Mouse (Mus musculus) neutrophil, adult 5-6 weeks (primary cell): ENCODE data around the gene 2410137M14Rik. TPM values are rescaled to one million over a fixed set of nuclear protein-coding genes. Genes with fewer than 3 reads are reported as not detected.
A peak's percentile ranks its signal among the peaks of the same experiment; 100 is the strongest.
"Not testable (repeated sequence)": the region's sequence is repeated elsewhere in the genome, so short reads cannot be mapped to it uniquely, and the experiment has no call there.

ENCODE experiments used
- ATAC-seq: fragments of 151-379, 151-347 bp; 2 replicates; pipeline ENCODE4 v1.8.0; 2017; ENCODE audit warnings: mild to moderate bottlenecking, moderate TSS enrichment; ENCODE audit not compliant: insufficient number of reproducible peaks, poor library complexity, low FRiP score, severe bottlenecking; ENCODE audit errors: extremely low read depth
- total RNA-seq: library from RNA; stranded (forward); fragments of 200-1000 nt; gene quantifications from 2 replicates; pipeline ENCODE4 v1.2.3, GENCODE M21; 2017

Gene 2410137M14Rik
- 0.58 TPM in 1 of 2 replicates, not detected in the other for total RNA-seq

GRCm38 (mm10) chr17:36981221-36981813, at the start of gene 2410137M14Rik:
Gene 2410137M14Rik (minus strand): TSS chr17:36981237.
- ATAC-seq, result no peak

DNA sequence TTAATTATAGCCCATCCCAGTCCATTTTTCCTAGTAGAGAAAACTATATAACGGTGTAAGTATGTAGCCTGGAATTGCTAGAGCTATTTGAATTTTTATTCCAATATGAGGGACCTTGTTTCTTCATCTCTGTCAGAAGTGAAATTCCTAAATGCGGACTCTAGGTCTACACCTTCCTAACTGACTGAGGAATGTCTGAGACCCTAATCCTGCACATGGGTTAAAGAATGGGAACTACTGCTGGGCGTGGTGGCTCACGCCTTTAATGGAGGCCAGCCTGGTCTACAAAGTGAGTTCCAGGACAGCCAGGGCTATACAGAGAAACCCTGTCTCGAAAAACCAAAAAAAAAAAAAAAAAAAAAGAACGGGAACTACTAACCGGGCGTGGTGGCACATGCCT, 48.1 kb upstream of the 2410137M14Rik start:
- ATAC-seq, result no peak

- peak; percentile 76 for ATAC-seq
Measured at GRCm38 (mm10) chr17:37028683-37029120, 47.7 kb upstream of the 2410137M14Rik start.

DNA sequence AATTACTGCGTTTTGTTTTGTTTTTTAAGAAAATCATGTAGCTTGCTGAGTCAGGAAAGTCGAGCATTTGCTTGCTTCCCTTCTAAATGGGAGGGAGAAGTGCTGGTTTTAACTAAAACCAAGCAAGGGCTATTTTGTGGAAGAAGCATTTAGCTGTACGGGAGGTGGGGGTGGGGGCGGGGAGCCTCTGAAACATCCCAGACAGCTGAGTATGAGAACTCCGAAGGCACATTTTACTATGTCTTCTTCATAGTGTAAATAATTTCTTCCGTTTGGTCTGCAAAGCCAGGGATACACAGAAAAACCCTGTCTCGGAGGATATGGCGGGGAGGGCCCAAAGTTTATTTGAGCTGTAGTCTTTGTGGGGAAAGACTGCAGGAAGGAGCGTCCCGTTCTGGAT, 47.2 kb upstream of the 2410137M14Rik start:
- no peak for ATAC-seq

- no peak for ATAC-seq
Measured at GRCm38 (mm10) chr17:37027486-37027885, 46.4 kb upstream of the 2410137M14Rik start.

GRCm38 (mm10) chr17:37026425-37026824, 45.4 kb upstream of the 2410137M14Rik start:
- ATAC-seq, result no peak

GRCm38 (mm10) chr17:37022628-37023576, 41.9 kb upstream of the 2410137M14Rik start, which contains the start of gene Mog:
Gene Mog (minus strand): TSS chr17:37023398.
- ATAC-seq, result 0 out of 2 replicates have a peak, but pooled peaks have one; percentile 19

DNA sequence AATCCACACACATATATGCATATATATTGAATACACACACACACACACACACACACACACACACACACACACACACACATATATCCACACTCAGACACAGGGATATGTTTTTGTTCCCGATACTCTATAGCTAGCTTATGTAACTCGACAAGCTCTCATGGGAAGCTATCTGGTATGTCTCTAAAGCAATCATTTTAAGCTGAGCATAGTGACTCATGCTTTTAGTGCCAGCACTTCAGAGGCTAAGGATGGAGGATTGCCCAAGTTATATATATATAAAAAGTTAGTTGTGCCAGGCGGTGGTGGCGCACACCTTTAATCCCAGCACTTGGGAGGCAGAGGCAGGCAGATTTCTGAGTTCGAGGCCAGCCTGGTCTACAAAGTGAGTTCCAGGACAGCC, 38.2 kb upstream of the 2410137M14Rik start:
- ATAC-seq, result not testable (repeated sequence)

GRCm38 (mm10) chr17:37018328-37018727, 37.3 kb upstream of the 2410137M14Rik start:
- ATAC-seq, result no peak

DNA sequence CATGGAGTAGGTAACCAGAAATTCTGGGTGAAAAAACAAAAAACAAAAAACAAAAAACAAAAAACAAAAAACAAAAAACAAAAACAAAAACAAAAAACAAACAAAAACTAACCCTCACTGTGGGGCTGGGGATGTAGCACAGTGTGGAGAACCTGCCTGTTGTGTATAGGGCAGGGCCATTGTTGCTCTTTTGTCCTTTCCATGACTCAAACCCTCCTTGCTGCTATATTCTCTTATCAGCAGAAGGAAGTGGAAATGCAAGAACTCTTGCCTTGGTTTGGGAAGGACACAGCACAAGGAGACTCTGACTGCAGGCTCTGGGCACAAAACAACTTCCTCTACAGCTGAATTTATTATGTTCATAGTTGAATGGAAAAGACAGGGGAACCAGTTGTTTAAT, 35.3 kb upstream of the 2410137M14Rik start:
- no peak for ATAC-seq

DNA sequence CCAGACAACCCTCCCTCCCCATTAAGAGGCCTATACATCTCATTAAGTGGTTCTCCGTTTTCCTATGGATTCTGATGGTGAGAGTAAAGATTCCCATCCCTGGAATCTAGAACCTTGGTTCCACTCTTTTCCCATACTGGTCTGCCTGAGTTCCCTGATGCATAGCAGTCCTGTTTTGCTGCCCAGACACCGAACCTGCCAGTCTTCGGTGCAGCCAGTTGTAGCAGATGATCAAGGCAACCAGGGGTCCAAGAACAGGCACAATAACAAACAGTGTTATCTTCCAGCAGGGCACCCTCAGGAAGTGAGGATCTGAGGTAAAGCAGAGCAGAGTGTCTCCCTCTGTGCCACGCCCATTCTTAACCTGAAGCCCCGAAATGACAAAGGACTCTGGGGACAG, 31.1 kb upstream of the 2410137M14Rik start:
- ATAC-seq, result no peak

DNA sequence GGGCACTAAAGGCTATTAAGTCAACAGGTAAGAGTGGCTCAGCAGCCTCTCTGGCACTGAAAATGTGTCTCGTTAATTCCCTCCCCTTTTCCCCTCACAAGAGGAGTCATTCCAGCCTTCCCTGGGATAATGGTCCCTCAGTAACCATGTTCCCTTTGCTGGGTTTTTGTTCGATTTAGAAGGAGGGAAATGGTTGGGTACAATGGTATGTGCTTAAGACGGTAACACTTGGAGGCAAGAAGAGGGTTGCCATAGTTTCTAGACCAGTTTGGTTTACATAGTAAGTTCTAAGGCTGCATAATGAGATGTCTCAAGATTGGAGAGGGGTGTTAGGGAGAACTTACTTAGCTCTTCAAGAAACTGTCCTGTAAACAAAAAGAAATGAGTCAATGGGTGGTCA, 30.7 kb upstream of the 2410137M14Rik start:
- ATAC-seq, result no peak

DNA sequence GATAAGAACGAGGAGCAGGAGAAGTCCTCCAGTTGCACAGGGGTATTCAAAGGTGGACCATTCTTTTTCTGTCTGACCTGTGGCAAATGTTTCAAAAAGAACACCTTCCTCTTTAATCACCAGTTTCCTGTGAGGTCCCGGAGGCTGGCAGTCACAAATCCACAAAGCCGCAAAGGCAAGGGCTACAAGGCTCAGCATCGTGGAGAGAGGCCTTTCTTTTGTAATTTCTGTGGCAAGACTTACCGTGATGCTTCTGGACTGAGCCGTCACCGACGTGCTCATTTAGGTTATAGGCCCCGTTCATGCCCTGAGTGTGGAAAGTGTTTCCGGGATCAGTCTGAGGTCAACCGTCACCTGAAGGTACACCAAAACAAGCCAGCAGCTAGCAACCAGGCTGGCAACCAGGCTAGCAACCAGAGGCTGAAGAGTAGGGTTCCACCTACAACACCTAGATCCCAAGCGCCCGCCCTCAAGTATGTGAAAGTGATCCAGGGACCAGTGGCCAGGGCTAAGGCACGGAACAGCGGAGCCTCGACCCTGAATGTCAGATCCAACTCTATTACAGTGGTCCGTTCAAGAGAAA, 28.5 kb upstream of the 2410137M14Rik start:
- ATAC-seq, result no peak

DNA sequence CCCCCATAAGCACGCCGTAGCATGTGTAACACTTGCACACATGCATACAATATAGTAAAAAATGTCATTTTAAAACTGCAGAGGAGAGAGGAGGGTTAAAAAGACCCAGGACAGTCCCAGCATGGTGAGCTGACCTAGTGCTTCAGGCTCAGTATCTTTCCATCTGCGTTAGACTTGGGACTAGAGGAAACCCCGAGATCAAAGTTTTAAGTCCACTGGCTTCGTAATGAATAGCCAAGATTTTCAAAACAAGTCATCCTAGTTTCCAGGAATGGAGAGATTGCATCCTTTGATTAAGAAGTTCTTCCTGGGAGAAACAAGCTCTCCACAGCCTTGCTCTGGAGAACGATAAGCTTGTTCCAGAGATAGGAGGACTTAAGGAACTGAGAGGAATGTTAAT, 27.1 kb upstream of the 2410137M14Rik start:
- ATAC-seq, result no peak

GRCm38 (mm10) chr17:37003366-37003765, 22.3 kb upstream of the 2410137M14Rik start:
- no peak for ATAC-seq

DNA sequence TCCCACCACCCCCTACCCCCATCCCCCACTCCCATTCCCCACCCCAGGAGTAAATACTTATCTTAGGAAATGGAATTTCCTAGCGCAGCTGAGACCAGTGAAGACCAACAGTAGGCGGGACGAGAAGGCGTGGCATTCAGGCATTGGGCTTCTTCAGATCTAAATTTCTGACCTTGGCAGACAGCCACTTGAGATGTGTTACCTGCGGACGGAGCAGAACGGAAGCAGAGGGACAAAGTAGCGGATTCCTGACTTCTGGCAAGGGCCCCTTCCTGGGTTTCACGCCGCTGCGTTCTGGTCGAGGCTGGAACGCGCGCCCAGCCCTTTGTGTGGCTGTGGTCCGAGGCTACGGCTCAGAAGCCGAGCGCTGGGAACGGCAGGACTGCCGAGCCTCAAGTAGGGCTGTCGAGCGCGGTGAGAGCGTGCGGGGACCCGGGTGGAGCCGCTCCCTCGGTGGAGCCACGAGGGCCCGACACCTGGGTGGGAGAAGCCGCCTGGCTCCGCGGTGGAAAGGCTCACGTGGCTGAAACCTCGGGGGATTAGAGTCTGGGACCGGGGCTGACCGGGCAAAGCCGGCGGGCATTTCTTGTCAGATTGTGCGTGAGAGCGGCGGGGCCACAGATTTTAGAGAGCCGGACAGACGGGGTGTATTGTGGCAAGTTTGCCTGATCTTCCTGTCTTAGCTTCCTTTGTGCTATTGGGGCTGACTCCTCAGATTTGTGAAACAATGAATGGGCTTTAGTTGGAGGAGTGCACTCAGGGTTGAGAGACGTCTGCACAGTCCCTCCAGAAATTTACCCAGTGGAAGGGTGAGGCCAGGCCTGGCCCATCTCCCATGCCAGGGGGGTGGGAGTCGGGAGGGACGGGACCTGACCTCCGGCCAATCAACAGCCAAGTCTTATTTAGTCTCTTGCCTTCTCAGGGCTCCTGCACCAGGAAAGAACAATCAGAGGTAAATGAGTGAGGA, 21.6 kb upstream of the 2410137M14Rik start:
- no peak for ATAC-seq

GRCm38 (mm10) chr17:37000863-37001262, 19.8 kb upstream of the 2410137M14Rik start, which contains the start of gene Zfp57:
Gene Zfp57 (plus strand): TSS chr17:37001163.
- no peak for ATAC-seq

- ATAC-seq, result no peak
Measured at GRCm38 (mm10) chr17:36998477-36998876, 17.4 kb upstream of the 2410137M14Rik start.
